Mouse (Mus musculus) embryonic facial prominence, embryonic 14.5 days (tissue): ENCODE measurements around the gene Alox5ap. TPM values are rescaled to one million over a fixed set of nuclear protein-coding genes. Genes with fewer than 3 reads are reported as not detected.

Experiments used
- ATAC-seq: fragments of 200-750 bp; cut with Nextera tagmentation; 2 replicates; pipeline ENCODE4 v1.8.0; 2017; ENCODE audit warnings: low read depth, moderate number of reproducible peaks, moderate TSS enrichment
- DNase-seq: peaks from one replicate; pipeline ENCODE4 v3.0.0-alpha.2; 2015; ENCODE audit warnings: low spot score
- H3K27ac ChIP-seq: fragments of 300-500 bp; sonication (generic); replicated peaks from 2 replicates; pipeline ENCODE4 v1.5.1; 2014; ENCODE audit warnings: low read depth, mild to moderate bottlenecking, low read length, moderate library complexity
- H3K27me3 ChIP-seq: fragments of 300-500 bp; sonication (generic); replicated peaks from 2 replicates; pipeline ENCODE4 v1.6.1; 2014; ENCODE audit warnings: low read length; ENCODE audit not compliant: control insufficient read depth, insufficient read depth
- H3K36me3 ChIP-seq: fragments of 300-500 bp; sonication (generic); 2 replicates; pipeline ENCODE4 v1.6.1; 2014; ENCODE audit warnings: low read length, mixed read lengths; ENCODE audit not compliant: control insufficient read depth, insufficient read depth
- H3K4me1 ChIP-seq: fragments of 300-500 bp; sonication (generic); 2 replicates; pipeline ENCODE4 v1.6.1; 2014; ENCODE audit warnings: antibody characterized with exemption, low read length; ENCODE audit not compliant: control insufficient read depth, insufficient read depth
- H3K4me2 ChIP-seq: fragments of 300-500 bp; sonication (generic); 2 replicates; pipeline ENCODE4 v1.6.1; 2014; ENCODE audit warnings: low read depth, mild to moderate bottlenecking, low read length, moderate library complexity, mixed read lengths
- H3K4me3 ChIP-seq: fragments of 300-500 bp; sonication (generic); 2 replicates; pipeline ENCODE4 v1.5.1; 2014; ENCODE audit warnings: low read depth, mild to moderate bottlenecking, low read length
- H3K9ac ChIP-seq: fragments of 300-500 bp; sonication (generic); 2 replicates; pipeline ENCODE4 v1.6.1; 2014; ENCODE audit warnings: low read depth, mild to moderate bottlenecking, low read length, moderate library complexity, mixed read lengths
- H3K9me3 ChIP-seq: fragments of 300-500 bp; sonication (generic); 2 replicates; pipeline ENCODE4 v1.6.1; 2016; ENCODE audit warnings: low read length; ENCODE audit not compliant: control insufficient read depth
- WGBS: fragments of 180-500 bp; shearing (Covaris S2); extraction: QIAGEN DNeasy Blood & Tissue Kit; methylation state at CpG from one replicate; pipeline ENCODE4 v1.1.7; 2014; 5-methylcytosine and 5-hydroxymethylcytosine counted together
- polyA plus RNA-seq: library from polyadenylated mRNA; unstranded; fragments of >200 nt; fragmentation: Nextera tagmentation; extraction: Ambion mirVana; gene quantifications from 2 replicates; pipeline ENCODE4 v1.2.1, GENCODE M21; 2014

Alox5ap gene
- polyA plus RNA-seq, 1 experiment from 2014 or later = 17.4 TPM

DNA sequence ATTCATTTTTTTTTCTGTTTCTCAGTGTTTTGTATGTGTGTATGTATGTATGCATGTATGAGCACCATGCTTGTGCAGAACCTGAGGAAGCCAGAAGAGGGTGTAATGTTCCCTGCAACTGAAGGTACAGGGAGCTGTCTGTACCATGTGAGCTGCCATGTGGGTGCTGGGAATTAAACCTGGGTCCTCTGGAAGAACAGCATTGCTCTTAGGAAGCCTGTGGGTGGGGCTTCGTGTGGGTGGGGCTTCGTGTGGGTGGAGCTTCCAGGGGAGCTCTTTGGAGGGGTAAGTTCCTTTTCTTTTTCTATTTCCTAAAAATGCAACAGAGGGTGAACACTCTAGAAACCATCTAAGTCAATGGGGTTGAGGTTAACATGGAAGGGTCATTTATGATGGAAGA, 11.1 kb upstream of the Alox5ap start:
- no peak overlapping the region for H3K27ac ChIP-seq
- no peak overlapping the region for H3K4me2 ChIP-seq
- no peak for ATAC-seq
- no peaks in the 10 kb centered on the region for H3K4me1 ChIP-seq
- H3K9me3 ChIP-seq = no peaks in the 10 kb centered on the region
- H3K27me3 ChIP-seq = no peaks in the 10 kb centered on the region
- WGBS = 74% methylated on average over 2 of the region's 2 CpGs
- H3K9ac ChIP-seq = no peak overlapping the region
- no peak overlapping the region for H3K4me3 ChIP-seq
- DNase-seq = no peak
- no peaks in the 10 kb centered on the region for H3K36me3 ChIP-seq

DNA sequence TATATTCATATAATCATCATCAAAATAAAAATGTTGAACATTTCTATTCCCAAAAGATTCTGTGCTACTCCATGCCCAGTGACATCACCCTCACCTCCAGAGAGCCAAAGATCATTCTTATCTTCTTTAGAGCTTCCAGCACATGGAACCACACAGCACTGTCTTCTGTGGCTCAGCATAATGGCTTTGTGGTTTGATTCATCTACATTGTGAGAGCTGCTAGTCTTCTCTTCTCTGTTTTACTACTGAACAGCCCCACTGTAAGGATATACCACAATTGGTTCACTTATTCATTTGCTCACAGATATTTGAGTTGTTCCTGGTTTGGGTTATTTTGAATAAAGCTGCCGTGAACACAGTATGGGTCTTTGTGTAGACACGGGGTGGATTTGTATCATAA, 9.0 kb upstream of the Alox5ap start:
- no peaks in the 10 kb centered on the region for H3K4me1 ChIP-seq
- WGBS = 84% methylated on average over 2 of the region's 2 CpGs
- no peak overlapping the region for H3K9ac ChIP-seq
- no peaks in the 10 kb centered on the region for H3K36me3 ChIP-seq
- H3K9me3 ChIP-seq = no peaks in the 10 kb centered on the region
- no peaks in the 10 kb centered on the region for H3K27me3 ChIP-seq
- DNase-seq = no peak
- no peak overlapping the region for H3K27ac ChIP-seq
- H3K4me2 ChIP-seq = no peak overlapping the region
- ATAC-seq = no peak
- H3K4me3 ChIP-seq = no peak overlapping the region

DNA sequence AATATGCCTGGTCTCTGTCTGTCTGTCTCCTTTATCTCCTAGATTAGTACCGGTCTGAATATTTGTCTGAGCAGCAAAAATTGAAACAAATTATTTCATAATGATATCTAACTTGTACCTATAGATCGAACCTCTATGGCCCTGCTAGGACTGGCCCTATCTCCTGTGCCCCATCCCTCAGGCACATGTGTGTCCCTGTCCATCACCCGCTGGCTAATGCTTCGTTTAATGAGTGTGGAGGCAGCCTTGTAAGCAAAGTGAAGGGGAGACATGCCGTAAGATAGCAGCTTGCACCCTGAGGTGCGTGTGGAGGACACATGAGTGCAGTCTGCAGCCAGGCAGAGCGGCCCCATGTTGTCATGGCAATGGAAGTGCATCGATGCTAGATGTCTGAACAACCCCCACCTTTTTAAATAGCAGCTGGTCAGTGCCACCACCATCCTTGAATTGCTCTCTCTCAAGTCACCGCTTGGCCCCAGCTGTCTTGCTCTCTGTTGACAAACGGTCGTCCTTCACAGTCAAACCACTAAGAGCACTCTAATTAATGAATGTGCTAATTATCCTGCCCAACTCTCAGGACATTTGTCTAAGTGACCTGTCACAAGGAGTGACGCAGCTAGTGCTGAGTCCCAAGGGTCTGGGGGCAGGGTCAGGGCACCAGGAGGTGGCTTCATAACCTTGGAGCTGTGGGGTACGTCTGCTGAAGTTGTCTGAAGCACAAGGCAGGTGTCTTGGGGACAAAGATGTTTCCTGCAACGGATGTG, 6.9 kb upstream of the Alox5ap start:
- H3K36me3 ChIP-seq = no peaks in the 10 kb centered on the region
- H3K9me3 ChIP-seq = 0 out of 2 replicates have a peak, but pooled peaks cover 3% of the 10 kb centered on the region
- 64% methylated on average over 14 of the region's 14 CpGs for WGBS
- H3K27me3 ChIP-seq = no peaks in the 10 kb centered on the region
- ATAC-seq (peak; percentile 41; the same call in 1 of the 2 replicates), DNase-seq (peak; percentile 51)
- no peak overlapping the region for H3K9ac ChIP-seq
- H3K4me2 ChIP-seq = no peak overlapping the region
- H3K4me3 ChIP-seq = no peak overlapping the region
- H3K27ac ChIP-seq = no peak overlapping the region
- H3K4me1 ChIP-seq = no peaks in the 10 kb centered on the region

DNA sequence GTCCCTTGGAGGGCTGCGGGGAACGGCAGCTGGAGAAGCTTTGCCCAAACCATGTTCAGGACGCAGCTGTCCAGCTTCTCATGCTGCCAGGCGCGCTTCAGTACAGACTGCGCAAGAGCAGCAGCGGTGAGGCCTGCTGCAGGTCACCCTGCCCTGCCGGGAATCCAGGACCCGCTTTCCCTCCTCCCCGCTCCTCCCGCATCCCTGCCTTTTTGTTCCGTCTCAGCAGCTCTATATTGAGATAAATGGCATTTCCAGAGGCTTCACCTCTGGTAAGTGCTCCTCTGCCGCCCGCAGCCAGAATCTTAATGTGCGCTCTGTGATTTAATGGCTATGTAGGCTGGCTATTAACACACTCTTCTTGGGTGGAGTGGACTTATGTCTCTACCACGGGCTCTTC, 5.5 kb upstream of the Alox5ap start:
- no peaks in the 10 kb centered on the region for H3K27me3 ChIP-seq
- peak overlapping the region; percentile 40; the same call in 1 of the 2 replicates for H3K9ac ChIP-seq
- no peak overlapping the region for H3K4me3 ChIP-seq
- no peak overlapping the region; the same call in 1 of the 2 replicates for H3K27ac ChIP-seq
- H3K36me3 ChIP-seq = no peaks in the 10 kb centered on the region
- H3K9me3 ChIP-seq = 0 out of 2 replicates have a peak, but pooled peaks cover 3% of the 10 kb centered on the region
- ATAC-seq (peak; percentile 82), DNase-seq (peak; percentile 79)
- WGBS = 32% methylated on average over 16 of the region's 16 CpGs
- peak overlapping the region; percentile 38 for H3K4me2 ChIP-seq
- H3K4me1 ChIP-seq = no peaks in the 10 kb centered on the region

DNA sequence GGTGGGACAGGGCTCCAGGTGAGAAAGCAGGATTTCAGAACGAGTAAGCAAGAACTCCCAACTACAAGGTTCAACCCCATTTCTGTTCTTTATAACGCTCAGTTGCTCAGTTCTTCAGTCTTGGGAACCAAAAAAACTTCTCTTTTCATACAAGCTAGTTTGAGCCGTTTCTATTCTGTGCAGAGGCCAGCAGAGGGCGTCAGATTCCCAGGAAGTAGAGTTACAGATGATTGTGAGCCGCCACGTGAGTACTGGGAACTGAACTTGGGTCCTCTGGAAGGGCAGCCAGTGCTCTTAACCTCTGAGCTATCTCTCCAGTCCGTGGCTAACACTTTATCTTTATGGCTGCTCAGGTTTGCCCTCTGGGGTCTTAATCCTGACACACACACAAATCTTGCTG, 3.1 kb upstream of the Alox5ap start:
- DNase-seq (no peak), ATAC-seq (no peak)
- Histone ChIP-seq H3K4me1 (no peaks in the 10 kb centered on the region), H3K9ac (no peak overlapping the region), H3K9me3 (0 out of 2 replicates have a peak, but pooled peaks cover 3% of the 10 kb centered on the region), H3K4me3 (no peak overlapping the region), H3K4me2 (no peak overlapping the region), H3K27ac (no peak overlapping the region), H3K27me3 (no peaks in the 10 kb centered on the region), H3K36me3 (no peaks in the 10 kb centered on the region)
- 86% methylated on average over 7 of the region's 7 CpGs for WGBS

DNA sequence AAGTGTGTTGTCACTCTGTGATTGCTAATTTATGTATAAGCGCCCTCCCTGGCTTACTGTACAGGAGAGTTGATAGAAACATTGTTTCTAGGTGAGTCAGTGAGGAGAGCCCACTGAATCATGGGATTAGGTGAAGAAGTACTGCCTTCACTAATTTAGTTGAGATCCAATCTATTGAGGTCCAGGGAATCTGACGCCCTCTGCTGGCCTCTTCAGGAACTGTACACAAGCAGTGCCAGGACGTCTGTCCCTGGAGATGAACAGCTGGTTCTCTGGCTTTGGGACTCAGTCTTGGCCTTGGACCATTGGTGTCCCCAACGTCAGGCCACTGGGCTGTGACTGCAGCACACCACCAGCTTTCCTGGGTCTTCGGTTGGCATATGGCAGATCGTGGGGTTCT, 2.7 kb upstream of the Alox5ap start:
- H3K27ac ChIP-seq = no peak overlapping the region
- H3K27me3 ChIP-seq = no peaks in the 10 kb centered on the region
- H3K9me3 ChIP-seq = 0 out of 2 replicates have a peak, but pooled peaks cover 3% of the 10 kb centered on the region
- ATAC-seq (no peak), DNase-seq (no peak)
- H3K4me1 ChIP-seq = no peaks in the 10 kb centered on the region
- no peaks in the 10 kb centered on the region for H3K36me3 ChIP-seq
- 67% methylated on average over 6 of the region's 6 CpGs for WGBS
- no peak overlapping the region for H3K4me3 ChIP-seq
- no peak overlapping the region for H3K4me2 ChIP-seq
- H3K9ac ChIP-seq = no peak overlapping the region

DNA sequence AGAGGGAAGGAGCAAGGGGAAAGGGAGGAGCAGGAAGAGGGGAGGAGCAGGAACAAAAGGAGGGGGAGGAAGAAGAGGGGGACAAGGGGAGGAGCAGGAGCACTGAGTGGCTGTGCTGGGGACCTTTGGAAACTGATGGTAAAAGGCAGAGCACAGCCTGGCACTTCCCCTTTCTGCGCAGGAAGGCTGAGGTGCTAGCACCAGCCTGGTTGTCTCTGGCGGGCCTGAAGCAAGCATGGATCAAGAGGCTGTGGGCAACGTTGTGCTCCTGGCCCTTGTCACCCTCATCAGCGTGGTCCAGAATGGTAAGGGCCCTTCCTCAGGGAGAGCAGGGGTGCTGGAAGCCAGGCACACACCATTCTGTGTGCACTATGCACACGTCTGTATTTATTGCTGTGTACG, 312 bp downstream of the Alox5ap start:
- H3K4me3 ChIP-seq = no peak overlapping the region
- H3K27ac ChIP-seq = no peak overlapping the region
- H3K4me2 ChIP-seq = no peak overlapping the region
- no peaks in the 10 kb centered on the region for H3K4me1 ChIP-seq
- 55% methylated on average over 4 of the region's 6 CpGs for WGBS
- no peaks in the 10 kb centered on the region for H3K36me3 ChIP-seq
- H3K27me3 ChIP-seq = no peaks in the 10 kb centered on the region
- ATAC-seq = no peak
- H3K9me3 ChIP-seq = 0 out of 2 replicates have a peak, but pooled peaks cover 3% of the 10 kb centered on the region
- H3K9ac ChIP-seq = no peak overlapping the region
- no peak for DNase-seq

DNA sequence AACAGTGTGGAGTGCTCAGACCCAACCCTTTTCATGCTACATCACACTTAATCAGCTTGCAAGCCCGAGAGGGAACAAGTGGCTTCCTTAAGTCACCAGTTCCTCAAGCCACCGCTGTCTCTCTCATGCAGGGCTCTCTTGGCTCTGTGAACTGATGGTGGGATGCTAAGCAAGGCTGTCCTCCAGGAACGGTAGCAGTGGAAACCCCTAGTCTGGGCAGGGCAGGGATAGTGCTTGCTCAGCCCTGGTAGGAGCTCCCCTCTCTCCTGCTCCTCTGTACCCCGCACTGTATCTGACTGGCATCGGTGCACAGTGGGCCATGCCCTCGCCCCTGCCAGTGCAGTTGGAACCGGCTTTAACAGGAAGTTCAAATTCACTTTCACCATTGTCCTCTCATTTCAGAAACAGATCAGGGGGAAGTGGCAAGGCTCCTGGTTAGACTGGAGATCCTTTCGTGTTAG, 2.2 kb downstream of the Alox5ap start:
- ATAC-seq (no peak), DNase-seq (no peak)
- Histone ChIP-seq H3K36me3 (no peaks in the 10 kb centered on the region), H3K4me1 (no peaks in the 10 kb centered on the region), H3K27ac (no peak overlapping the region), H3K27me3 (no peaks in the 10 kb centered on the region), H3K9me3 (0 out of 2 replicates have a peak, but pooled peaks cover under 1% of the 10 kb centered on the region), H3K9ac (no peak overlapping the region), H3K4me2 (no peak overlapping the region), H3K4me3 (no peak overlapping the region)
- 68% methylated on average over 8 of the region's 8 CpGs for WGBS

DNA sequence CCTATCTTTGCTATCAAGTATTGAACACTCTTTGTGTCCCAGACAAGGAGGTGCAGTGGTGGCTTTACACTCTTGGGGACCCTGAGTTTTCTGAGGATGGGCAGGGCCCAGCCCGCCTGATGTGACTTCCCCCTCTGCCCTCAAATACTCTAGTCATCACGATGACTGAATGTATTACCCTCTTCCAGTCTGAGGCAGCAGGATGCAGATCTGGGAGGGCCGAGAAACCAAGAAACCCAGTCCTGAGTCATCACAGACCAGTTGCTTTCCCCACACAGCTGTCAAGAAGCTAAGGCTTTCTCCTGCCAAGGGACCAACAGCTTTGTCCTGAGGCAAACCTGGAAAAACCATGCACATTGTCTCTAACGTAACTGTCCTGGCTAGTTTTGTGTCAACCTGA, 2.9 kb downstream of the Alox5ap start:
- H3K4me3 ChIP-seq = no peak overlapping the region
- 68% methylated on average over 4 of the region's 4 CpGs for WGBS
- H3K27me3 ChIP-seq = no peaks in the 10 kb centered on the region
- no peaks in the 10 kb centered on the region for H3K9me3 ChIP-seq
- H3K4me1 ChIP-seq = no peaks in the 10 kb centered on the region
- H3K9ac ChIP-seq = no peak overlapping the region
- DNase-seq (no peak), ATAC-seq (no peak)
- H3K27ac ChIP-seq = no peak overlapping the region
- no peak overlapping the region for H3K4me2 ChIP-seq
- no peaks in the 10 kb centered on the region for H3K36me3 ChIP-seq
